Mouse (Mus musculus) liver, adult 2 months (tissue): Measurements from ENCODE around the gene Psmd8.

Experiments used
- CTCF ChIP-seq: fragments of 200-500 bp; IDR thresholded peaks from 2 replicates; pipeline ENCODE4 v1.5.1; 2011; ENCODE audit warnings: low read depth, low read length, control low read depth
- POLR2A ChIP-seq: fragments of 200-500 bp; IDR thresholded peaks from 2 replicates; pipeline ENCODE4 v1.6.1; 2011; ENCODE audit warnings: low read length, control low read depth; ENCODE audit not compliant: insufficient read depth; ENCODE audit errors: extremely low read depth

- TF ChIP-seq CTCF = no peak
- TF ChIP-seq POLR2A = no peak
Measured at GRCm38 (mm10) chr7:29169231-29170065, 11.1 kb downstream of the Psmd8 start.
